In the genomic region with DNA sequence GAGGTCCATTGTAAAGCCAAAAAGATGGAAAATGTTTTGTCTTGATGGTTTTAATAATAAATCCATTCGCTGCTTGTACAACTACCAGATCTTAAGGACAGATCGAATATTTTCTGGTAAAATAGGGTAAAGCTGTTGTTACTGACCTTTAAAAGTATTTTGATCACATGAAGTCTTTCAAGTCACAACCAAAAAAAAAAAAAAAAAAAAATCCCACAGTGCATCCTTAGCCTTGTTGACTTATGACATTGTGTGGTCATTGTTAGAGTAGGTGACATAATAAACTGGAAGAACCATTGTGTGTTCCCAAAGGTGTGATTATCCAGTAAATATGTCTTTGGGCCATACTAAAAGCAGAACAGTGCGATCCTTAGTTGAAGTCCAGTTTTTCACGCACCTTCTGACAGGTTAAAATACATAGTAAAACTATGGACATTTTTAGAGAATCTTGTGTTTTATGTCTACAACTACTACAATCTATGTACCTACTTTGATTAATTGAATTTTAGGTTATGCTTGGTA, we compare ENCODE assay signal across 9 mouse cellular contexts. TPM values are rescaled to one million over a fixed set of nuclear protein-coding genes. Genes with fewer than 3 reads are reported as not detected.
A peak's percentile ranks its signal among the peaks of the same experiment; 100 is the strongest.
DNase-seq lines count a peak whose midpoint lies in the region; ATAC-seq and TF ChIP-seq lines count a peak whose summit lies in the region.
"Had no signal": no experiment of that assay in that cellular context is flagged by ENCODE, and none has a peak within 500 bp of the region (broad histone marks: within the 10 kb centered on the region; RNA-seq: fewer than 3 reads in every experiment).

No protein-coding gene starts in this region.

- peak overlapping the region; percentile 85 for H3K4me3 ChIP-seq in gastrocnemius, adult 2 months
- H3K4me3 ChIP-seq in testis, adult 2 months (ENCODE audit: control insufficient read depth, low read depth, low read length), result peak overlapping the region; percentile 100
- peak overlapping the region; percentile 79 for H3K4me3 ChIP-seq in liver, embryonic 11.5 days (ENCODE audit: low read depth, low read length)
- peak overlapping the region; percentile 91 for H3K4me3 ChIP-seq in stomach, postnatal 0 days (ENCODE audit: low read depth, low read length)

- H3K4me2 ChIP-seq in liver, embryonic 11.5 days, result peak overlapping the region; percentile 88
- peak overlapping the region; percentile 70 for H3K4me2 ChIP-seq in stomach, postnatal 0 days (replicated peaks; ENCODE audit: low read depth)

- TF ChIP-seq CTCF in gastrocnemius, adult 2 months (IDR thresholded peaks at IDR 0.05), result no peak
- no peak for TF ChIP-seq CTCF in testis, adult 2 months (IDR thresholded peaks at IDR 0.05; ENCODE audit: control insufficient read depth, insufficient read depth, insufficient replicate concordance, low read depth, low read length)
- no peak for TF ChIP-seq CTCF in stomach, postnatal 0 days (IDR thresholded peaks at IDR 0.05; ENCODE audit: low read depth)

- no peaks in the 10 kb centered on the region for H3K9me3 ChIP-seq in liver, embryonic 11.5 days (ENCODE audit: control insufficient read depth, low read length)
- H3K9me3 ChIP-seq in stomach, postnatal 0 days (ENCODE audit: control insufficient read depth, low read length), result no peaks in the 10 kb centered on the region

- peak overlapping the region; percentile 93 for H3K9ac ChIP-seq in liver, embryonic 11.5 days (ENCODE audit: low read depth, low read length)
- peak overlapping the region; percentile 95 for H3K9ac ChIP-seq in stomach, postnatal 0 days (ENCODE audit: low read length)

- WGBS in liver, embryonic 11.5 days, result 65% methylated on average over 4 of the region's 4 CpGs
- 62% methylated on average over 4 of the region's 4 CpGs for WGBS in stomach, postnatal 0 days

- intact Hi-C loops in gastrocnemius, adult 2 months (cut with DNase I), result loop anchor here (2.0 to 10.0 kb wide), 2 partner anchors 43 to 263 kb away; a partner anchor contains a TSS

- H3K36me3 ChIP-seq in testis, adult 2 months (ENCODE audit: control insufficient read depth, insufficient read depth, low read length), result no peaks in the 10 kb centered on the region; the same call in 1 of the 2 replicates
- H3K36me3 ChIP-seq in liver, embryonic 11.5 days (ENCODE audit: control insufficient read depth, insufficient read depth, low read length), result no peaks in the 10 kb centered on the region
- H3K36me3 ChIP-seq in stomach, postnatal 0 days (ENCODE audit: control insufficient read depth, insufficient read depth, low read length), result no peaks in the 10 kb centered on the region

- no peak for TF ChIP-seq EP300 in stomach, postnatal 0 days (optimal IDR thresholded peaks at IDR 0.05)

- ATAC-seq in liver, embryonic 11.5 days (replicated peaks; ENCODE audit: low FRiP score), result no peak
- no peak for ATAC-seq in stomach, postnatal 0 days (ENCODE audit: low FRiP score, low TSS enrichment)

- DNase-seq in gastrocnemius, adult 2 months, result no peak
- DNase-seq in gastrocnemius, postnatal 25 days, result no peak
- no peak for DNase-seq in testis, postnatal 14 days (ENCODE audit: low spot score)
- no peak for DNase-seq in liver, embryonic 11.5 days (ENCODE audit: low spot score)
- DNase-seq in stomach, postnatal 0 days (ENCODE audit: low spot score), result no peak
- DNase-seq in adrenal gland, postnatal 25 days, result no peak
- no peak for DNase-seq in layer of hippocampus, postnatal 25 days (ENCODE audit: extremely low spot score in 1 of 2, low spot score in 1 of 2)
- DNase-seq: cerebellum, adult 18-20 months had no signal

- TF ChIP-seq POLR2A in testis, adult 2 months (IDR thresholded peaks at IDR 0.05; ENCODE audit: control insufficient read depth, low read depth, low read length), result no peak

- peak overlapping the region; percentile 100 for H3K27ac ChIP-seq in gastrocnemius, adult 2 months
- peak overlapping the region; percentile 93 for H3K27ac ChIP-seq in testis, adult 2 months (ENCODE audit: control insufficient read depth, insufficient read depth, low read depth, low read length)
- peak overlapping the region; percentile 99 for H3K27ac ChIP-seq in liver, embryonic 11.5 days (ENCODE audit: low read depth, low read length)
- H3K27ac ChIP-seq in stomach, postnatal 0 days (replicated peaks), result peak overlapping the region; percentile 100

- H3K27me3 ChIP-seq in testis, adult 2 months (ENCODE audit: control insufficient read depth, insufficient read depth, low read length), result no peaks in the 10 kb centered on the region
- no peaks in the 10 kb centered on the region for H3K27me3 ChIP-seq in liver, embryonic 11.5 days (replicated peaks; ENCODE audit: control insufficient read depth, insufficient read depth, low read length)
- H3K27me3 ChIP-seq in stomach, postnatal 0 days (ENCODE audit: control insufficient read depth, insufficient read depth, low read length), result no peaks in the 10 kb centered on the region

- H3K4me1 ChIP-seq in testis, adult 2 months (ENCODE audit: control insufficient read depth, insufficient read depth, low read length), result no peaks in the 10 kb centered on the region
- peaks cover 19% of the 10 kb centered on the region for H3K4me1 ChIP-seq in liver, embryonic 11.5 days (replicated peaks; ENCODE audit: control insufficient read depth, insufficient read depth, low read length)
- H3K4me1 ChIP-seq in stomach, postnatal 0 days (replicated peaks; ENCODE audit: control insufficient read depth, insufficient read depth), result no peaks in the 10 kb centered on the region

RNA-seq across cellular contexts. Expression of a gene that starts 1.0 kb away (rescaled TPM):
- total RNA-seq in gastrocnemius, adult 2 months (2021), result 10 to 100 TPM; 35.5 to 45.7 TPM
- total RNA-seq in gastrocnemius, postnatal 25 days (2021), result 10 to 100 TPM; 27.9 to 34.0 TPM
- polyA plus RNA-seq in testis, adult 2 months (2012; rRNA removed), result 274 and 308 TPM in 2 replicates
- polyA plus RNA-seq in liver, embryonic 11.5 days (2014; fragmentation: Nextera tagmentation; extraction: Ambion mirVana), result 78.0 and 80.2 TPM in 2 replicates
- 40.6 and 44.5 TPM in 2 replicates for polyA plus RNA-seq in stomach, postnatal 0 days (2015; fragmentation: Nextera tagmentation; extraction: Ambion mirVana)
- 85.3 and 91.7 TPM in 2 replicates for total RNA-seq in adrenal gland, postnatal 25 days (2021)
- 10 to 100 TPM; 76.5 to 90.6 TPM for total RNA-seq in layer of hippocampus, postnatal 25 days (2021)

RNA-seq across cellular contexts. Expression of a gene that starts 8.3 kb away (rescaled TPM):
- total RNA-seq in gastrocnemius, adult 2 months (2021), result 1 to 10 TPM; 3.1 to 4.6 TPM
- 1 to 10 TPM; 3.6 to 4.0 TPM for total RNA-seq in gastrocnemius, postnatal 25 days (2021)
- 24.5 and 24.7 TPM in 2 replicates for polyA plus RNA-seq in testis, adult 2 months (2012; rRNA removed)
- polyA plus RNA-seq in liver, embryonic 11.5 days (2014; fragmentation: Nextera tagmentation; extraction: Ambion mirVana), result 10.3 and 12.4 TPM in 2 replicates
- polyA plus RNA-seq in stomach, postnatal 0 days (2015; fragmentation: Nextera tagmentation; extraction: Ambion mirVana), result 5.7 and 7.3 TPM in 2 replicates
- 14.5 and 15.9 TPM in 2 replicates for total RNA-seq in adrenal gland, postnatal 25 days (2021)
- total RNA-seq in layer of hippocampus, postnatal 25 days (2021), result 10 to 100 TPM in 1 of 2 experiments, 1 to 10 TPM in 1; 6.8 to 10.1 TPM

RNA-seq across cellular contexts. Expression of a gene that starts 8.5 kb away (rescaled TPM):
- 1 to 10 TPM; 5.1 to 5.3 TPM for total RNA-seq in gastrocnemius, adult 2 months (2021)
- total RNA-seq in gastrocnemius, postnatal 25 days (2021), result 1 to 10 TPM; 4.6 to 5.1 TPM
- polyA plus RNA-seq in testis, adult 2 months (2012; rRNA removed), result 1.9 and 2.9 TPM in 2 replicates
- polyA plus RNA-seq in liver, embryonic 11.5 days (2014; fragmentation: Nextera tagmentation; extraction: Ambion mirVana), result 4.4 and 5.0 TPM in 2 replicates
- 1.8 and 2.4 TPM in 2 replicates for polyA plus RNA-seq in stomach, postnatal 0 days (2015; fragmentation: Nextera tagmentation; extraction: Ambion mirVana)
- total RNA-seq in adrenal gland, postnatal 25 days (2021), result 10.5 and 11.8 TPM in 2 replicates
- total RNA-seq in layer of hippocampus, postnatal 25 days (2021), result 1 to 10 TPM; 7.1 to 8.5 TPM

RNA-seq across cellular contexts. Expression of a gene that starts 42.8 kb away (rescaled TPM):
- total RNA-seq in gastrocnemius, adult 2 months (2021), result 10 to 100 TPM; 34.5 to 36.6 TPM
- 10 to 100 TPM; 34.1 to 35.2 TPM for total RNA-seq in gastrocnemius, postnatal 25 days (2021)
- 34.0 and 35.2 TPM in 2 replicates for polyA plus RNA-seq in testis, adult 2 months (2012; rRNA removed)
- polyA plus RNA-seq in liver, embryonic 11.5 days (2014; fragmentation: Nextera tagmentation; extraction: Ambion mirVana), result 115 and 119 TPM in 2 replicates
- polyA plus RNA-seq in stomach, postnatal 0 days (2015; fragmentation: Nextera tagmentation; extraction: Ambion mirVana), result 10.7 and 12.3 TPM in 2 replicates
- 49.8 and 56.3 TPM in 2 replicates for total RNA-seq in adrenal gland, postnatal 25 days (2021)
- 1 to 10 TPM; 4.6 to 6.6 TPM for total RNA-seq in layer of hippocampus, postnatal 25 days (2021)

RNA-seq across cellular contexts. Expression of a gene that starts 44.6 kb away (rescaled TPM):
- 10 to 100 TPM; 13.7 to 16.5 TPM for total RNA-seq in gastrocnemius, adult 2 months (2021)
- total RNA-seq in gastrocnemius, postnatal 25 days (2021), result 10 to 100 TPM in 1 of 2 experiments, 1 to 10 TPM in 1; 9.6 to 10.2 TPM
- 44.6 and 45.3 TPM in 2 replicates for polyA plus RNA-seq in testis, adult 2 months (2012; rRNA removed)
- 85.8 and 91.9 TPM in 2 replicates for polyA plus RNA-seq in liver, embryonic 11.5 days (2014; fragmentation: Nextera tagmentation; extraction: Ambion mirVana)
- polyA plus RNA-seq in stomach, postnatal 0 days (2015; fragmentation: Nextera tagmentation; extraction: Ambion mirVana), result 27.9 and 28.6 TPM in 2 replicates
- 11.2 and 11.6 TPM in 2 replicates for total RNA-seq in adrenal gland, postnatal 25 days (2021)
- 10 to 100 TPM; 28.1 to 31.0 TPM for total RNA-seq in layer of hippocampus, postnatal 25 days (2021)
